Mouse (Mus musculus): ENCODE results near the gene Cbl.

GRCm38 (mm10) chr9:44251314-44251713 lies 17.5 kb upstream of the Cbl start, which contains the start of gene Pdzd3:
- TF ChIP-seq CTCF (IDR thresholded peaks at IDR 0.05; ENCODE audit: insufficient read depth, low read depth, low read length), result no peak
- TF ChIP-seq POLR2A (IDR thresholded peaks at IDR 0.05; ENCODE audit: insufficient read depth, low read depth, low read length), result no peak

Data from olfactory bulb, adult 2 months (tissue).